Mouse (Mus musculus): ENCODE measurements around the gene Ephb1.

Gene Ephb1

DNA sequence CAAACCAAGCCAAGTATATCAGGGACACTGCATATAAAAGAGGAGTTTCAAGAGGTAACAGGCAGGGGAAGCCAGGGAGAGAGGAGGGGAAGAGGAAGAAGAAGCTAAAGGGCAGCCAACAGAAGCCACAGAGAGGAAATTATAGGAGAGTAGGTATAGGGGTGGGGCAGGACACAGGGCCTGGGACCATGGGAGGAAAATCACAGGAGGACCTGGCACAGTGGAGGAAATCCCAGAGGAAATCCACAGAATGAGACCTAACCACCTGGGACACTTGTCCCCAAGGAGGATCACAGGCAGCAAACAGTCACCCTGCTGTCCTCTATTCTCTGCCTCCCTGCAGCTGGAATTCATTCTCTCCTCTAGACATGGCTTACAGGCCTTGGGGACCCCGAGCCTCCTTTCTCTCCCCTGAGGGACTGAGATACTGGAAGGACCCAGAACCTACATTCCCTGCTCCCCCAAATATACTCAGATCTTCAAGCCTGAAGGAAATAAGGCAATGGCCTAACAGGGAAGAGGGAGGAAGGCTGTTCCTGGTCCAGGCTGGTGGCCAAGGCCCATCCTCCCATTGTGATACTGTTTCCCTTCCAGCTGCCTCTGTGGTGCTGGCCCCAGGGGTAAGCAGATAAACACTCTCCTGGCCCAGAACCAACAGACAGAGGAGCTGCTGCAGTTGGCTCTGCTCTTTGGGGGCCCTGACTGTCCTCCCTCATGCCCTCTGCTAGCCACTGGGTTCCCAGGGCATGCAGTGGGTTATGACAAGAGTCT, 47.7 kb downstream of the Ephb1 start:
- no peak for DNase-seq (ENCODE audit: low read depth in 1 of 2, low spot score in 2 of 2)

DNA sequence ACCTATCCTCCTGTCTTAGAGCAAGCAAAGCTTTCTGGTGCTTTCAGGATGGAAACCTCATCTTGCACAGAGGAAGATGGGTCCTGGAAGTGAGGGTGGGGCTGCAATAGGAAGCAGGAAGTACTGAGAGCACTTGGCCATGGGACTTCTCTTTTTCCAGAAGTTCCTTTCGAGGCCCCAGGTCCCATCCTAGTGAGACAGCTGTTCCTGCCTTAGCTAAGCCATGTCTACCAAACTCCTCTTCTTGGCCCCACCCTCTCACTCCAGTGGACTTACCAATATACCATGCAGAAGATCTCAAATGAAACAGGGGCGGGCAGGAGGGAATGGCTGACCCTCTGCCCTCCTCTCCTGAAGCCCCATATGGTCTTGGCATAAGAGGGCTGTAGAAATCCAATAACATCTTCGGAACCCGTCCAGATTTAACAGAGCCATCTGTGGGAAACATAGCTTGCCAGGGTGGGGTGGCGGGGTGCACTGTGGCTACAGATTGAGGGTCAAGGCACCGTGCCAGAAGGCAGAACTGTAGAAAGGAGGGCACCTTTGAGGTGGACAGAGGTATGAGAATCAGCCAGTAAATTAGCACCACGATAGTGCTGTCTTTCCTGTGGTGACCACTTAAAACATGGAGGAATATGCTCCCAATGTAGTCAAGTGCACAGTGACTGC, 48.9 kb downstream of the Ephb1 start:
- no peak for DNase-seq (ENCODE audit: low read depth in 1 of 2, low spot score in 2 of 2)

GRCm38 (mm10) chr9:102304796-102305195, 49.7 kb downstream of the Ephb1 start:
- no peak for DNase-seq (ENCODE audit: low read depth in 1 of 2, low spot score in 2 of 2)

DNA sequence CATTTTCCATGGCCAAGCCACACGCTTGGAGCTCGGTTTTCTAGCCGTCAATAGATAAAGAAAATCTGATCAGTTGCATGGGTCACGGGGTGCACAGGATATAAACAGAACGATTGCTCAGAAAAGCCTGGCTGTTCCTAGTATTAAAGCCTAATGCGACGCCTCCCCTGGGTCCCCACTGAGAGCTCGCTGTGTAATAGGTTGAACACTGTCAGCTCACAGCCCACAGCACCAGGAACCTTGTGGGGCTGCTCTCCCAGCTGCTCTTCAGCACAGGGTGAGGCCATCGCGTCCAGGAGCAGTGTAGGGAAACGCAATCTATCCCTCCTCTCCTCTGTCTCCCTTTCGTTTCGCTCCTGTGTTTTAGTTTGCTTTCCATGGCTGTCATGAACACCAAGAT, 50.6 kb downstream of the Ephb1 start:
- DNase-seq (ENCODE audit: low read depth in 1 of 2, low spot score in 2 of 2), result no peak

GRCm38 (mm10) chr9:102300985-102301384, 53.5 kb downstream of the Ephb1 start:
- no peak for DNase-seq (ENCODE audit: low read depth in 1 of 2, low spot score in 2 of 2)

DNA sequence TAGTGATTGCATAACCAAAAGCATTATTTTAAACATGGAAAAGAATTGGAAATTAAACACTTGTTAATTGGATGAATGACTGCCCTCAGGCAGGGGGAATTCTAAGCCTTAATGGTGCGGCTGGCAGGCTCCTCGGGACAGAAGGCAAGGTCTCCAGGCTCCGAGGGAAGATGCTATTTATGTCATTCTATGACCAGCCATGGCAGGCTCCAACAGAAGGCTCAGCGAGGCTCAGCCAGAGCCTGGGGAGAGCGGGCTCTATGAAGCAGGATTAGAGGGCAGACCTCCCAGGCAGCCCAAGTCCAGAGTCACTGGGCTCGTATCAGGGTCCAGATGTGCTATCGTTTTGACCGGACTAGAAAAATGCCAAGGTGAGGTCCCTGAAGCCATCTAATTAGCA, 55.8 kb downstream of the Ephb1 start:
- no peak for DNase-seq (ENCODE audit: low read depth in 1 of 2, low spot score in 2 of 2)

DNA sequence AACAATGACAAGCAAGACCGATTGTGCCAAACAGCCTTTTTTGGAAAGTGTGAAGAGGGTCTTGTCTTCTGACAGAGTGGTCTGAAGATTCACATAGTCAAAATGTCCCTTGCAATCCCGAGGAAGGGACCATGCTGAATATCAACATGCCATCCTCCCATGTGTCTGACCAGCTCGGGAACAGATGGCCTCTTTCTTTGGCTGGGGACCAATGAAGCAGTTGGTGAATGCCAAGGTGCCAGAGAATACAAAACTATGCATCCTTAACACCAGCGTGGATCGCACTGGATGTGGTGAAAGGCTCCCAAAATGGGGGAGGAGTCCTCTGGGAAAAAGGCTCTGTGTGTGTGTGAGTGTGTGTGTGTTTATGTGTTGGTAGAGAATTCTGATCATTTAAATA, 56.5 kb downstream of the Ephb1 start:
- DNase-seq (ENCODE audit: low read depth in 1 of 2, low spot score in 2 of 2), result no peak

- DNase-seq (ENCODE audit: low read depth in 1 of 2, low spot score in 2 of 2), result no peak
Measured at GRCm38 (mm10) chr9:102297176-102297575, 57.3 kb downstream of the Ephb1 start.

DNA sequence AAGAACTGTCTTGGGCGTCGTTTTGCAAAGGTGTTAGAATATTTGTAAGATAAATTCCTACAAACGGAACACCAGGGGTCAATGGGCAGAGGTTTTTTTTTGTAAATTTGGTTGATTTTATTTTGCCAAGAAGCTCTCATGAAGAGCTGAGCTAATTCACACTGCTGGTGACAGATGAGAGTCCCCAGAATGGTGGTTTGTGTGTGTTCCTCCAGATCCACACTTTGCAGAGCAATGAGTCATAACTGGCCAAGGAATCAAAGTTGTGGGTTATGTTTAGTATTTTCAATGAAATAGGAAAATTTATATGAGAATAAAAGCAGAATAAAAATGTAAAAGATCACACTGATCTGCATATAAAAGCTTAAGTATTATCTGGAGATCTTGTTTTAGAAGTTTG, 60.9 kb downstream of the Ephb1 start:
- DNase-seq (ENCODE audit: low read depth in 1 of 2, low spot score in 2 of 2), result no peak

GRCm38 (mm10) chr9:102291230-102291629, 63.3 kb downstream of the Ephb1 start:
- no peak for DNase-seq (ENCODE audit: low read depth in 1 of 2, low spot score in 2 of 2)

DNA sequence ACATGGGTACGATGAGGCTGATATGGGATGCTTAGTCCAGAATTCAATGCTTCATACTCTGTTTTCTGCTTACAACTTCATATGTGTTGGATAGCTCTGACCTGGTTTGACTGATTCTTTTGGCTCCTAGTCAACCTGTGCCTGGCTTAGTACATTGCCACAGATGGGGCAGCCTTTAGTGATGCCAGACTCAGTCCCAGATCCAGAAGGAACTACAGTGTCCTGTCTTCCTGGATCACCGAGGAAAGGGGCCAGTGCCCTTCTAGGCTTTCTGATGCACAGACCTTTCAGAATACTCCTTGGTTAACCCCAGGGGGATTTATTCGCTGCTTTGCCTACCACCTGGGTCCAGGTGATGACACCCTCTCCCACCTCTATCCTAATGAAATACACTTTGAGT, 66.1 kb downstream of the Ephb1 start:
- DNase-seq (ENCODE audit: low read depth in 1 of 2, low spot score in 2 of 2), result no peak

- no peak for DNase-seq (ENCODE audit: low read depth in 1 of 2, low spot score in 2 of 2)
Measured at GRCm38 (mm10) chr9:102275931-102276330, 78.6 kb downstream of the Ephb1 start.

DNA sequence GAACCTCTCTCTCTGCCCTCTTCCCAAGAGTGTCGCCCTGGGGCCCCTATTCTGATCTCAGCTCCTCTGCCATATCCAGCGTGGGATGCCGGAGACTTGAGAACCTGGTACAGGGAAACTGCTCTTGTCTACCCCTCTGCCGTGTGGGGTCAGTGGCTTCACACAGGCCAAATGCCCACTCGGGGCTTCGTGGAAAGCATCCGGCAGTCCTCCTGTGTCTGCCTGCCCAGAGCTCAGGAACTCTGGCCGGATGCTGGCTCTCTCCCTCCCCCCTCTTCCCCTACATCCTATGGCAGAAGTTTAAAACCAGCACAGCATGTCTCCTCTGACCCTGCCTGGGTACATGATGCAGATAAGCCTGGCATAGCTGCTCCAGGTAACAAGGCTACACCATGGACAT, 80.5 kb downstream of the Ephb1 start:
- no peak for DNase-seq (ENCODE audit: low read depth in 1 of 2, low spot score in 2 of 2)

- no peak for DNase-seq (ENCODE audit: low read depth in 1 of 2, low spot score in 2 of 2)
Measured at GRCm38 (mm10) chr9:102273469-102273808, 81.1 kb downstream of the Ephb1 start.

DNA sequence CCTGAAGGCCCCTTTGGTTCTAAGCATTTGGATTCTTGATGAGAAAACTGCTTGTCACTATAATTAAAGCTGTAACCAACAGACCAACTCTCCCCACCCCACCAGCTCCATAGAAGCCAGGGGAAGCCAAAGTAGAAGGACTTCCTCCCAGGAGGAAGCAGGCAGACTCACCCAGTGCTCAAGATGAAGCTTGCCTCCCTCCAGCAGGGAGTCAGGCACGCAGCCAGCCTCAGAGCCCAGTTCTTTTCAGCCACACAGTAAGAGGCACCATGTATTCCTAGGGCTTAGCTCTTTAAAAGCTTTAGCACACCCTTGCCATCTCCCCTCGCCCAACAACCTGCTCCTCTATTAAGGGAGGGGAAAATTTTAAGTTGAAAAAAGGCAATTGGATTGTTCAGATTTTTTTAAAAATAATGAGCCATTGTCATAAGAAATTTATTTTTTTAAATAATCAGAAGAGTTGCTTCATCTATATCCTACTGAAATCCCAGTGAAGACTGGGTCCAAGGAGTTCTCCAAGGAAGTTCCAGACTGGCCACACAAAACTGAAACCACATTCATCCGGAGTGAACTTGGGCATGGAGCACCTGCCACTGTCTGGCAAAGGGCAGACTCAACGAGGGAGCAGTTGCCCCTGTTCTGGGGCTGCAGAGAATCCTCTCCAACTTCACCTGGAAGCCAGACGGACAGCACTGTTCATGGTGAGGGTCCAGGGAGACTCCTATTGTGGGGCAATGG, 81.6 kb downstream of the Ephb1 start:
- DNase-seq (ENCODE audit: low read depth in 1 of 2, low spot score in 2 of 2), result no peak

DNA sequence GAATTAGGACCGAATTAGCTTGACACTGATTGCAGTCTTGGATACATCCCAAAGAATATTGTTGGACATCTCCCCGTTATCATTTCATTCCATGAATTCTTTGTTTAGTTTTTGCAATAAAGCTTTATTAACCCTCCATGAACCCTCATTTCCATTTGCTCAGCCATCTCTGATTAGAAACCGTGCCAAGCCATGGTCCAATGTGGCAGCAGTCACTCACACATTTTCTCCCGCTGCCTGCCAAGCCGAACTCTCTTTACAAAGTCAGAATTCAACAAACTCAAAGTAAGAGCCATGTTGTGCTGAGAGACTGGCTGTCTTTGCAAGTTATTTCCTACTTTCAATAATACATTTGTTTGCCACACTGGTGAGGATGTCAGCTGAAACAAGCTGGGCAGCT, 84.0 kb downstream of the Ephb1 start:
- DNase-seq (ENCODE audit: low read depth in 1 of 2, low spot score in 2 of 2), result no peak

GRCm38 (mm10) chr9:102267311-102268027, 87.0 kb downstream of the Ephb1 start:
- DNase-seq (ENCODE audit: low read depth in 1 of 2, low spot score in 2 of 2), result no peak

GRCm38 (mm10) chr9:102263760-102264159, 90.7 kb downstream of the Ephb1 start:
- no peak for DNase-seq (ENCODE audit: low read depth in 1 of 2, low spot score in 2 of 2)

DNA sequence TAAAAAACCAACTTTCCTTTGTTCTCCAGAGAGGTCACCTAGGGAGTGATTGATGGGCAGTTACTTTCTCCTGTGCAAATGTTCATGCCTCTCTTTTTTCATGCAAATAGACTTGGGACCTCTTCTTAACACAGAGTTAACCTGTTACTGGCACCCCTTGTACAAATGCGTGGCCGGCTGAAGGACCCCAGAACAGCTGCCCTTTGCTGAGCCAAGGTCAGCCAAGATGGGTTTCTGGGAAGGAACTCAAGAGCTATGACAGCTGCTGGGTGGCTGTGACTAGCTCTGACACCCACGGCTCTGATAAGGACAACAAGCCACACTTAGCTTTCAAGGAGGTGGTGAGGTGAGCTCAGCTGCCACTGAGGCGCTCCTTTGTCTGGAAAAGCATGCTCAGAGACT, 92.4 kb downstream of the Ephb1 start:
- DNase-seq (ENCODE audit: low read depth in 1 of 2, low spot score in 2 of 2), result no peak

DNA sequence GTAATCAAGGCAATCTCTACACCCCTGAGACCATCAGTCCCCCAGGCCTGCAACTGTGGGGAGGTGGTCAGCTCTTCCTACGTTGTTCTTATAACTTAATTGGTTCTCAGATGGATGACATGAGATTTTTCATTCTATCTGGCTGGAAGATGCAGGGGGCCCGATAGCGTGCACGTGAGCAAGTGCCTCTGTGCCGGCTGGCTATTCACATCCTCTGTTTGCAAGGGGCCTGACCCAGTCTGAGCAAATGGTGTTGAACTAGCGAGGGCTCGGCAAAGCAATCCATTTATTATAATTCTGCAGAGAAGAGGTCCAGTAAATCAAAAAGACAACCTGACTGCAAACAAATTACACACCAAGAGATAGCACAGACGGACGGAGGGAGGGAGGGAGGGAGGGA, 93.0 kb downstream of the Ephb1 start:
- no peak for DNase-seq (ENCODE audit: low read depth in 1 of 2, low spot score in 2 of 2)

DNA sequence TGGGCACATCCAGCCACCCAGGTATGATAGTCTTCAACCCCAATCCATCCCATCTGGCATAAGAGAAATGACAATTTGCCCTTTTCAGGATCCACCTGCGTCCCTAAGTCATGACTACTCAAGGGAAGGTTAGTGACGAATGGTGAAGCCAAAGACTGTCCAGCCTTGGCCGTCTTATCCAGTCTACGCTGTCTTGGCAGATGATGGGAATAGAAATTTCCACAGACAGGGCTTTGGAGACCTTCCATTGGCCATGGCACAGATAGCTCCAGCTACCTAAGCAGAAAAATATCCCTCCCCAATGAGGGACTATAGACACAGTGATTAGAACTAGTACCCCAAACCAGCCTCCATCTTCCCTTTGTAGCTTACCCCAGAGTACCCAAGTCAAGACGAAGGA, 98.1 kb downstream of the Ephb1 start:
- no peak for DNase-seq (ENCODE audit: low read depth in 1 of 2, low spot score in 2 of 2)

DNA sequence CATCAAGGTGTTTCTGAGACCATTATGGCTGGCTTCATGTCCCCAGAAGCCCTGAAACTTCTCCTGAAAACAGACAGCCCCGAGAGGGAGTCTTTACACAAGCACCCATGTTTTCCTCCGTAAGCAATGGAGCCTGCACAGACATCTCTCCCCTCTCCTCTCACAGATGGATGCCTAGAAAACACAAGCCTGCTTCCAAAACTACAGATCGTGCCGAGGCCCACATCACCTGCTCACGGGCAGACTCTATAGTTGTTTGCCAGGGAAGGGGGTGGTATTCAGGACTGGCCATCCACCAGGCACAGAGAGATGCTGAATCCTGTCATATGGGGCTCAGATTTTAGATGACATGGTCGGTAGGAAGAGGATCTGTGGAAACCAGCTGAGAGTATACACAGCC, 98.7 kb downstream of the Ephb1 start:
- DNase-seq (ENCODE audit: low read depth in 1 of 2, low spot score in 2 of 2), result no peak
